Mouse (Mus musculus) lung, postnatal 10 days (tissue): ENCODE measurements around the gene Ptprs.

Experiments
- DNase-seq: peaks from one replicate; pipeline ENCODE4 v3.0.0; 2021

The Ptprs gene

DNA sequence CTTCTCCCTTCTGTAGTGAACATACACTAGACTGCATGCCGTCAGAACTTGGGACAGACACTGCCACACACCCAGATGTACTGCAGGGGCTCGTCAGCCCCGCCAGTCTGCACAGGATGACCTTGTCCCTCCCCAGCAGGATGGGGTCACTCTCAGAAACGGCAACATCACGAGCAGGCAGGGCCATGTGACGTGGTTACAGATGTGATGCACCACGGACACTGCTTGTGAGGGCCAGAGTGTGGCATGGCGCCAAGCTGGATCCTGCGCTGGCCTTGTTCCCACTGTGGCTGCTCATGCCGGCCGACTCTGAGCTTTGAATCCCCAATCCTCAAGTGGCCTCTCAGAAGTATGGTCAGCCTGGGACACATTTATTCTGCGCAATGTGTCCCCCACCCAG lies 58.0 kb downstream of the Ptprs start:
- DNase-seq, result peak; percentile 51

DNA sequence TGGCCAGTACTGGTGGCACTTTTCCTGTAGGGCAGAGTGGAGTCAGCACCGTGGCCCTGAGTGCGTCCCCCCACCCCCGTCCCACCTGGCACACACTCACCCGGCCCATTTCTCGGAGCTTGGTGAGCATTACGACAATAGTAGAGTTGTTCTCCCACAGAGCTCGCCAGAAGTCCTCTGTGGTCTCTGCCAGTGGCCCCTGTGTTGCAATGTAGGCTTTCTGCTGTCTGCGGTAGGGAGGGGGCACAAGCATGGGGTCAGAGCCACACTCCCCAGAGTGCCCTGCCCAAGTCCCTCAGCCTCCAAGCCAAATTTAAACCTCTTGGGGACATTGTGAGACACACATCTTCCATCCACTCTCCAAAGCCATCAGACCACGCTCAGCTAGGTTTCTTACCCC lies 61.5 kb downstream of the Ptprs start:
- no peak for DNase-seq

DNA sequence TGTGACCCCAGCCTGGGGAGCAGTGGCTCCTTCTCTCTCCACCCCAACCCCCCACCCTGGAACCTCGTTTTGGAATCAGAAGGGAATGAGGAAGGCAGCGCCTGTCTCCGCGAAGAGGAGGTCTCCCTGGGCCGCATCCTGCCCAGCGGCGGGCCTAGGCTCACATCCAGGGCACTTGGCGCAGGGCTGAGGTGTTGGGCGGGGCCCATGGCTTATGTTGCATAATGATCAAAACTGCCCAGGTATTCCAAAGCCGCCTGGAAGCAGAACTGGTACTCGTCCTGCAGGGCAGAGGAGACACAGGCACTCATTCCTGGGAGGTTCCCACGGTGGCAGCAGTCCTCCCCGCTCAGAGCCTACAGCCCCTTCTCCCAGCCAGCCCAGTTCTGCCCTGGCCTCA lies 63.2 kb downstream of the Ptprs start:
- no peak for DNase-seq

DNA sequence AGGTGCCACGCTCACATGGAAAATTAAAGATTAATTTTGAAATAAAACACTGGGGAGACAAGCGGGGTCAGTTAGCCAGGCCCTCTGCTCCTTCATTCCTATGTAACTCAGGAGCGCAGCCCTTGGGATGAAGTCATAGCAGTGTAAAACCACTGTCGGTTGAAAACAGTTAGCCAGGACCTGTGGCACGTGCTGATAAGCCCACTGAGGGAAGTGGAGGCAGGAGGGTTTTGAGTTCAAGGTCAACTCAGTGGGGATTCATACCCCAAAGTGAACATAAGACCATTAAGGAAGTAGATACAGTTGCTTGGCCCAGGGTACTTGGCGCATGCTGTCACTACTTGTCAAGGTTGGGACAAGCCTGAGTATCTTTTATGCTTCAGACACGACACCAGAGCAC lies 64.8 kb downstream of the Ptprs start:
- DNase-seq, result no peak

DNA sequence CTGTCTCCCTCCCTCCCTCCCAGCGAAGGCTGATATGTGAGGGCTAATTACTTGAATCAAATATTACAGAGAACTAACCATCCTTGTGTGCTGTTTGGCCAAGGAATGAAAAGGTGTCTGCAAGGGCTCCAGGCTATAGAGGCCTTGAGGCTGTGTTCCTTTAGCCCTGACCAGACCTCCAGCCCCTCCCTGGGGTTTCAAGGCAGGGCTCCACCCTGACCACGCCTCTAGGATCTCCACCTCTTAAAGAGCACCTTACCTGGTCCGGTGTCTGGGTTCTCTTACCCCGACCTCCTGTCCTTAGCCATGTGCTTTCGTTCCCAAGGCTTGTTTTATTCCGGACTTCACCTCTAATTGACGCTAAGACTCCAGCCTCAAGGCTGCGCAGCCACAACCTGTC lies 66.5 kb downstream of the Ptprs start:
- no peak for DNase-seq

DNA sequence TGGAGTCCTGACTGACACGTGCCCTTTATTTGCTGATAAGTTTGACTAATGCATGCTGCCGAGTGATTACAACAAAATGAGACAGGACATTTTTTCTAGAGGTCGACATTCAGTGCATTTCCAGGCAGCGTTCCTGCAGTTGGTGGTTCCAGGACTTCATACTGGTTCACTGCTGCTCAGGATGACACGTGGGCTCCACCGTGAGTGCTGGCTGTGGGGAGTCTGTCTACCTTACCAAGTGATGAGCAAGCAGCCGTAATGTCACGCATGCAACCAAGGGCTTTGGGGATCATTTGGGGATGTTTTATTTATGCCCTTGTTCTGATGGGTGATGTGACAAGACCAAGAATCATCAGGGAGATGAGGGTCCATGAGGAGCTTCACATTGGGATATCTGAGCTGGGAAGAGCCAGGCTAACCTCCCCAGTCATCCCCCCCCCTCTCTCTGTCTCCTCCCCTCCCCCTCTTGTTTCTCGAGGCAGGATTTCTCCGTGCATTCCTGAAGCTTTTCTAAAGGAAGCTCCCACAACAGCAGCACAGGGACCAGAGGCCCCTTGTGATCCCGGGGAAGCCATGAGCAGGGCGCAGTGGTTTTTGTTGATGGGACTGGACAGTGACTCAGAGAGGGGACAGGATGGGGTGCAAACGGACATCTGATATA lies 67.2 kb downstream of the Ptprs start:
- DNase-seq, result no peak

DNA sequence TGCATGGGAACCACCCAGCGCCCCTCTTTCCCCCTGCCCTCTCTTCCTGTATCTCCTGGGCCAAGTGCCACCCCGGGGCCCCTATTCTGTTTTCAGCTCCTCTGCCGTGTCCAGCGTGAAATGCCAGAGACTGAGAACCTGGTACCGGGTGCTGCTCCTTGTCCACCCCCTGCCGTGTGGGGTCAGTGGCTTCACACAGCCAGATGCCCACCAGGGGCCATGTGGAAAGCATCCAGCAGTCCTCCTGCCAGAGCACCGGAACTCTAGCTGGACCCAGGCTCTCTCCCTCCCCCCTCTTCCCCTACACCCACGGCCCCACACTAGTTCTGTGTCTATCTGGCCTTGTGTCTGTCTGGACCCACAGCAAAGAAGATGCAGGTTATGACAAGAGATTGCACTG lies 68.9 kb downstream of the Ptprs start:
- no peak for DNase-seq

DNA sequence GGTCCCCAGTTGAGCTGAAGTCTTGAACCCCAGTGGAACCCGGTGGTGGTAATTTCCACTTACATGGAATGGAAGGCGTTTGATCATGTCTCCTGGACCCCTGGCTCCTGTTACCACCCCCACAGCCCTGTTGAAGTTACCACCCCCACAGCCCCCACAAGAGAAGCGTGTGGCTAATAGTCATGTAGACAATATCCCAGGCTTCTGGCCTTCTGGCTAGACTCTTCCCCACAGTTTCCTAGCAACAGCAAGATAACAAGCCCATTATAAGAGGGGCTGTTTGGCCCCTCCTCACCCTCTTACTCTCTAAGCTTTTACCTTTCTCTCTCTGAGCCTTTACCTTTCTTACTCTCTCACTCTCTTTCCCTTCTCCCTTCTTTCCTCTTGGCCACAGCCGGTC lies 69.4 kb downstream of the Ptprs start:
- no peak for DNase-seq

DNA sequence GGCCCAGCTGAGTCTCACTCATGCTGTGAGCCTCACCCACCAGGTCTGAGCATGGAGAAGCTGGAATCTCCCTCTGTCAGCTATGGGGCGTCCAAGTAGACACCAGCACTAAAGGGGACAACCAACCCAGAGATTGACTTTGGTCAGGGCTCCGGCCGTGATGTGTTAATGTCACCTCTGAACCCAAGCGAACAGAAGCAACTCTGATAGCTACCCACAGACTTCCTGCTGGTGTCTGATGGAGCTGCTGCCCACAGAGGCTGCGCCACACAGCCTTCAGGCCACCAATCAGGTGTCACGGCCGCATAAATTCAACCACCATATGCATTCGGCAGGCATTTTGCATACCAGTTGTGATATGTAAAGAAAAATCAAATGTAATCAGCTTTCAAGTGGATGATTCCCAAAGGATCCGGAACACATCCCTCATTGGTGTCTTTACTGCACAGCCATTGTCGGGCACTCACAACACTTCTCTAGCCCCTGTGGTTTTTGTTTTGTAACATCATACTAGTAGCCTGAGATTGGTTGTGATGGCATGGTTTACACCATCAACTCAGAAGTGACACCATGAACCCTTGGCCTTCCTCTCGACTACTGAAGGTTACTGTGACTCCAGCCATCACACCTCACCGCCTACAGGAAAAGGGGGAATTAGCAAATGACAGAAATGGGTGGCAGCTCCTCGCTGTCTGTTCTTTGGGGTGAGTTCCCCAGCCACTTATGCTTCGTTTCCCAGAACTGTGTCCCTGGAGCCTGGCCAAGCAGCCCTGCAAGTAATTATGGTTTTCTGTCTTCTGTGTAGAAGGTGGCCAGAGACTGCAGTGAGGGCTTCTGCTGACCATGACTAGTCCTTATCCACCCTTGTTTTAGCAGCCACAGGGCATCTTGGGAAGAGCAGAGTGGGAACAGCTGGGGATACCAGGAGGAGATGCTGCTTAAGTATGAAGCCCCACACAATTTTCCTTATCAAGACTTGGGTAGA lies 70.1 kb downstream of the Ptprs start:
- peak; percentile 50 for DNase-seq

DNA sequence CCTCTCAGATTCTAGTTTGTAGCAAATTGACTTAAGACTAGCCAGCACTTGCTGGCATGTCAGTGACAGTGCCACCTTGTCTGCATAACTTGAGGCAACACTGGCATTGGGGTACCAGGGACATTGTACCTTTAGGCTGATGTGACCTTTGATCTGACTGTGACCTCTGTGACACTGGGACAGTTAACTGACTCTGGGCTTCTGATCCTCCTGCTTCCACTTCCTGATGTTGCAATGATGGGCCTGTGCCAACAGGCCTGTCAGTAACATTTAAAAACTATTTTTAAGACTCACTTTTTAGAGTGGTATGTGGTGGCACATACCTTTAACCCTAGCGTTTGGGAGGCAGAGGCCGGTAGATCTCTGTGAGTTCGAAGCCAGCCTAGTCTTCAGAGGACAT lies 70.9 kb downstream of the Ptprs start:
- DNase-seq, result no peak

DNA sequence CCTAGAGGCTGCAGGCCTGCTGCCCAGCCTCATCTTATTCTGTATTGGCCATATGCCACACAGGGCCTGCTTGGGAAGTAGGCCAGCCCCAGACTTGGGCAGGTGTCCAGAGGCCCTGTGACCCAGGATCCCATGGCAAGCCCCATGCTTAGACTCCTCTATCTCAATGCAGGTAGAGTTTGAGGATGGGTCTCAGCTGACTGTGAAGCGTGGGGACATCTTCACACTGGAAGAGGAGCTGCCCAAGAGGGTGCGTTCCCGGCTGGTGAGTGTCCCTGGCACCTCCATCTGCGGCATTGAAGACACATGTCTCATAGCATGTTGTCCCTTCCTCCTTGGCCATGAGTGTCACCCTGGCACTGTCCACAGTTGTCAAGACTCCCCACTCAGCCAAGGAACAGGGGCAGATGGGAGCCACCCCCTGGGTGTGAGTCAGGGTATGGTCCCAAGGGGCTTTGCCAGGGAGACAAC lies 75.2 kb downstream of the Ptprs start:
- DNase-seq, result no peak

DNA sequence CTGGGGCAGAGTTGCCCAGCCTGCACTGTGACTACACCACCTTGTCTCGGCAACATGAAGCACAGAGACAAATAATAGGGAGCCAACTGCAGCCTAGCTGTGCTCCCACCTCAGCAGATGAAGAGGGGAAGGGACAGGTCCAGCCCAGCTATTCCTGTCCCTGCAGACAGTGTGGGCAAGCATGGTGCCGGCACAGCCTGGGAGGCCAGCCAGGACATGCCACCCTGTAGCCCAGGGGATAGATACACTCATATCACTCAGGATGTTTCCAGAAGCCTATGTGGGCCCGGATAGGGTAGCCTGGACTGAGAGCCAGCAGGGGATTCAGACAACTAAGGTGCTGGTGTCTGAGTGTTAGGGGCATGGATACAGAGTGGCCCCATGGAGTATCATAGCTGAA lies 76.1 kb downstream of the Ptprs start:
- no peak for DNase-seq

DNA sequence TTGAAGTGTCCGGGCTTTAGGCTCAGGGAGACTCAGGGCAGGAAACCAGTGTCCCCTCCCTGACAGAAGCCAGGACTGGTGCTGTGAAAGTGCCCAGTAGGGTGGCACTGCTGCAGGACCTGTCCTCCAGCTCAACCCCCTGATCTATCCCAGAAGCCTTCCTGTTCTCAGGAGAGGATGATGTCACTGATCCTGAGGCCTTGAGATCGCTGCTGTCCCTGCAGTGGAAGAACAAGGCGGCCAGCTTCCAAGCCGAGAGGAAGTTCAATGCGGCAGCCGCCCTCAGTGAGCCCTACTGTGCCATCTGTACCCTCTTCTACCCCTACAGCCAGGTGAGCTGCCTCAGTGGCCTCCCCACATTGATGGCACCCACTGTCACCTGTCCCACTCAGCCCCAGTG lies 80.2 kb downstream of the Ptprs start:
- no peak for DNase-seq

DNA sequence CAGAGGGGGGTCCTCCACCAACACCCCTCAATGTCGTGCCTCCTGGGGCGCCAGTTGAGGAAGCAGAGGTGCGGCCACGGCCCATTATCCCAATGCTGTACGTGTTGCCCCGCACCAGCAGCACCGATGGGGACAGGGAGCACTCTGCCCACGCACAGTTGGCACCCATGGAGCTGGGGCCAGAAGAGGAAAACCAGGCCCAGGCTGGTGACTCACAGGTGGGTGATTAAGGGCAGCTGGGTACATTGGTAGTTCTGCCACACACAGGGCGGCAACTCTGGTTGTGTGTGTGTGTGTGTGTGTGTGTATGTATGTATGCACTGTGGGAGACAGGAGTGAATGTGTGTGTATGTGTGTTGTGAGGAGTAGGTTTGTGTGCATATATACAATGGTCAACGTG lies 82.4 kb downstream of the Ptprs start:
- no peak for DNase-seq

DNA sequence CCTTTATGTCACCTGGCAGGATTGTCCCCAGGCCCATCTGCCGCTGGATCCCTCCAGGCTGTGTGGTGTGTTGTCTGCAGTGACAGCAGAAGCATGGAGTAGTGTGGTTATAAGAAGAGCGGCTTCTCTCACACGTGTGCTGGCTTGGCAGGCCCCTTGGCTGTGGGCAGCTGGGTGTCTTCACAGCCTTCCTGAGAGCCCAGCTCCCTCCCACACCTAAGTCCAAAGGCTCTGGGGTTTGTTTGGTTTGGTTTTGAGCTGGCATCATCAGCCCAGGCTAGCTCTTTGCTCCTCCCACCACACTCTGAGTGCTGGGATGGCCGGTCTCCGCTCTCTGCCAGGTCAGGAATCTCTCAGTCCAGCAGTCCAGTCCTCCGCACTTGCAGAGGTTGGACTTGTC lies 83.0 kb downstream of the Ptprs start:
- DNase-seq, result no peak

DNA sequence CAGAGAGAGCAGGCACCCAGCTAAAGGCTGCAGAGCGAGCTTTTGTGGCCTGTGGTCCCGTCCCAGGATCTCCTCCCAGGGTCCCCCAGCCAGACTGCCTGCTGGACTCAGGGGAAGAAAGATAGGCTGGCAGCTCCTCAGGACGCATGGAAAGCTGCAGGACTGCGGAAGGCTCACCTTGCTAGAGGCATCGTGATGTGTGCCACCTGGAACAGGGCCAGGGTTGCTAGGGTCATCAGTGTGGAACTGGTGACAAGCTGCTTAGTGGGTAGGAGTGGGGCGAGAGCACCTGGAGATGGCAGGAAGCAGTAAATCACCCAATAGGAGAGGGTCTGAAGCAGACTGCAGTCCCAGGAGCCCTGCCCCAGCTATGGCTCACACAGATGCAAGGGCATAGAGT lies 88.7 kb downstream of the Ptprs start:
- no peak for DNase-seq

DNA sequence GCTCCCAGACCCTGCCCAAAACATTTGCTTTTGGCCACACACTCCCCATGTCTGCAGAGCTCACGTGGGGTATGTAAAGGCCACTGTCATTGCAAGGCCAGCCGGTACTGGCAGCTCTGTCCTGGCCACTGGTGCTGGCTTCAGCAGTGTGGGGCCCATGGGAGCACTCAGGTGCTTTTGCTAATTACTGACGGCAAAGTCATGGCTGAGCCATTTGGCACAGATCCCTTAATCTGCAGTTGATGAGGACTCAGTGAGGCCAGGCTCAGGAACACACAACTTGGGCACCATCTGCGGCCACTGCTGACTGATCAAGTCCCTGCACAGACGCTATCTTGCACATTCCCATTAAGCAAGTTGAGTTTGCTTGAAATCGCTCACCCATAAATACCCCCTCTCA lies 91.4 kb downstream of the Ptprs start:
- DNase-seq, result no peak

DNA sequence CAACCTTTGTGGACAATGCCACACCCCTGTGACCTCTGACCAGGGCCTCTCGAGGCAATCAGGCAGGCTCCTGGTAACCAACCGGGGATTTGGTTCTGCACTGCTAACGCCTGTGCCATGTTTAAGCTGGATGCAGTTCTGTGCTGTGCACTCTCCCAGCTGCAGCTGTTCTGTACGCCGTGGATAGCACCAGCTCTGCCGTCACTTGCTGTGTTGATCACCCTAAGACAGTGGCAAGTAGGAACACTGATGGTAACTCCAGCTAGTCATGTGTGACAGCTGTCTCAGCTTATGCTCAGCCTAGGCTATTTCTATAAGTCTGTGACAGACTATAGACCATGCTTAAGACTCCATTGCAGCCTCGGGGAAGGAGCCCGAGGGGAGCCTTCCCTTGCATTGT lies 93.3 kb downstream of the Ptprs start:
- DNase-seq, result no peak

DNA sequence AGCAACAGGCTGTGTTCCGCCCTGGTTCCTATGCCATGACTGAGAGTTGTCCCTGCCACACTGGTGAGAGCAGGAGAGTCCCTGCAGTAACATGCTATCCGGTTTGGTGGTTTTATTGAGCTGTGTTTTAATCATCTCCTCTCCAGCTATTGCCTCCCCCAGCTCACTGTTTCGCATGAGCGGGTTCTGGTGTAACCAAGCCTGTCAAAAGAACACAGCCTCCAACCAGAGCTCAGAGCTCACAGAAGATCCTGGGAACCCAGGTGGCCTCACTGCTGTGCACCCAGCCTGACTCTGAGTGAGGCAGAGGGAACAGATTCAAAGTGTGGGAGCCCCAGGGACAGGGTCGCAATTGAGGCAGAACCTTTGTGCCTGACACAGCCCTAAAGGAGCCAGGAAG lies 95.1 kb downstream of the Ptprs start:
- no peak for DNase-seq

DNA sequence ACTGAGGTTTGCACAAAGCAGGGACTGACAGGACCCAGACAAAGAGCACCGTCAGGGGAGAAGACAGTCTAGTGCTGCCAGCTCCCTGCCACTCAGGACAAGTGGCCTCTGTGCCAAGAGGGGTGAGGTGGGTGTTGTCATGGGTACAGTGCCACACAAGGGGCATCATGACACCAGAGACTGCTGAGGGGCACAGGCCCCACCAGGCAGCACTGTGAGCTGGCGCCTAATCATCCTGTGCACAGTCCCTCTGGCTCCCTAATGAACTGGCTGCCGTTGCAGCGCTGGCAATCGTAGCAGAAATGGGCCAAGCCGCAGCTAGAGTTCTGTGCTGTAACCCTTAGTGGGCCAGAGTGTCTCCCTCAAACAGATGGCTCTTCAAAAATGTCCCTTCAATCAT lies 96.0 kb downstream of the Ptprs start:
- no peak for DNase-seq

DNA sequence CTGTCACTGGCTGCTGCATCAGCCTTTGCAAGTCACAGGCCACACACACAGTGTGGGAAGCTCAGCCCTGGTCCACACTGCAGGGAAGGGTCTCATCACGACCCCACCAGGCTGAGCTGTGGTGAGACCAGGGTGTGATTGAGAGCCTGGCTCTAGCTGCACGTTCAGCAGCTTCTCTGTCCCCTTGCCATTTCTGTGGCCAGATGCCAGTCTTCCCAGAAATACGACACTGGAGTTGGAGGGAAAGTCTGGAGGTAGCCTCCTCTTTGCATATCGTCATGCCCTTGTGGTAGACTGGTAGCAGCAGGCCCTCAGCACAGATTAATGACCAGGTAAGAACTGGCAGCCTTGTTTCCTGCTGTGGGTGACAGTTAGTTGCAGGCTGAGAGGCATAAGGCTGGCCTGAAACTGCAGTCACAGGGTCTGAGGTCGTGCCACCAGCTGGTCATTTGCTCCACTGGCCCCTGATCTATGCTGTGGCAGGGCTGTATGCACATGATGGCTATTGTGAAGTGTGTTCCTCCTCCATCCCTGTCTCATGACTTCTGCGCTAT lies 96.9 kb downstream of the Ptprs start:
- DNase-seq, result no peak

DNA sequence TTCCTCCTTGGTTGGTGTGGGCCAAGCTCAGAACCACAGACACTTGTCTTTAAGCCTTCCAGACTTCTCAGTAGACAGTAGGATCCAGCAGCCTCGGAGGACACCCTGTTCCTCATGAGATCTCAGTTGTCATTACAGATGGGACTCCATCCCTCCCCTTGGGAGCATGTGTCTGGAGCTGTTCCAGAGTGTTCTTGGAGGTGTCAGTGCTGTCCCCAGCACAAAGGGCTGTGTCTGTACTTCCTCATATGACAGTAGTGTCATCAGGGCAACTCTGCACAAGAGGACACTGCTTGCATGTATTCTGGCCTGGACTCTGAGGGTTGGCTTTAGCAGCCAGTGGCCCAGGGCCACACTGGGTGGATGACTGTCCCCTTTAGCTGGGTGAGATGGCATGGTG lies 101.4 kb downstream of the Ptprs start:
- DNase-seq, result peak; percentile 69

DNA sequence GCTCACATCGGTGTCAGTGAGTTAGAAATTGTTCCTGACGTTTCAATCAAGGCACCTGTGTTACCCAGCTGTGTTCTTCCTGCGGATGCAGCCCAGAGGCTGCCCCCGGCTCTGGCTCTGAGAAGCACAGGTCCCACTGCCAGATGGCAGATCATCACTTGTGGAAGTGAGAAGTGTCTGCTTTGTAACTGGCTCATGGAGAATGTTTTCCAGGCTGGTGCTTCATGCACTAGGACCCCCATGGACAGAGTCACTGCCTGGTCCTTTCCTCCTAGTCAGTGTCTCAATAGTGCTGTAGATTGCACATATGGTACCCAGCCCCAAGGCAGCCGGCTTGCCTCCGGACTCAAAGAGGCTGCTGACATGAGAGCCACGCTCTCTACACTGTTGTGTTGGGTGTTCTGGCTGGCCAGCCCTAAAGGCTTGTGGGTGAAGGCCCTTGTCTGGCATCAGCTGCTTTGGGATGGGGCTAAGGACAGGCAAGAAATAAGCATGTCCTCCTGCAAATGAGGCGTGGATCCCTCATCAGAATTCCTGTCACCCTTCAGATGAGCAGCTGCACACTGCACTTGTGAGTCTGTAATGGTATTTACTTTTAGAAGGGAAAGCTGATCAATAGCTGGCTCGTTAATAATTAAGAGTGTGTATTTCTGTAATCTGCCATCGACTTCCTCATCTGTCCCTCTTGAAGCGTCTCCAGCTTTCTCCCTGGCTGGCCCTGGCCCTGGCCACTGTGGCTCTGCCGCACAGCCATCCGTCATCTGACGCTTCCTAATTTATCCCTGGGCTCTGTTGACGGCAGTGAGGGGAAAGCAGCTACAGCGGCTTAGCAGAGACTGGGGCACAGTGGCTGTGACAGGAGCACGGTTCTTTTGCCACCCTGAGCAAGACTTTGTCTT lies 102.9 kb downstream of the Ptprs start:
- DNase-seq, result peak; percentile 25
